Mouse (Mus musculus) limb, embryonic 12.5 days (tissue): ENCODE results near the gene Sh3bgrl3. TPM values are rescaled to one million over a fixed set of nuclear protein-coding genes. Genes with fewer than 3 reads are reported as not detected.
"Not testable (repeated sequence)": the region's sequence is repeated elsewhere in the genome, so short reads cannot be mapped to it uniquely, and the experiment has no call there.

Source experiments
- ATAC-seq: fragments of 200-750 bp; cut with Nextera tagmentation; 2 replicates; pipeline ENCODE4 v1.8.0; 2017; ENCODE audit warnings: low read depth, moderate TSS enrichment; ENCODE audit not compliant: insufficient number of reproducible peaks, insufficient read depth, low FRiP score, low TSS enrichment
- H3K27ac ChIP-seq: fragments of 300-500 bp; sonication (generic); 2 replicates; pipeline ENCODE4 v1.5.1; 2016; ENCODE audit warnings: mild to moderate bottlenecking, moderate library complexity
- H3K27me3 ChIP-seq: fragments of 300-500 bp; sonication (generic); 2 replicates; pipeline ENCODE4 v1.6.1; 2016; ENCODE audit warnings: mild to moderate bottlenecking, moderate library complexity
- H3K36me3 ChIP-seq: fragments of 300-500 bp; sonication (generic); 2 replicates; pipeline ENCODE4 v1.6.1; 2016; ENCODE audit warnings: mild to moderate bottlenecking, moderate library complexity
- H3K4me1 ChIP-seq: fragments of 300-500 bp; sonication (generic); replicated peaks from 2 replicates; pipeline ENCODE4 v1.6.1; 2016
- H3K4me2 ChIP-seq: fragments of 300-500 bp; sonication (generic); 2 replicates; pipeline ENCODE4 v1.6.1; 2016; ENCODE audit warnings: mild to moderate bottlenecking, moderate library complexity
- H3K4me3 ChIP-seq: fragments of 300-500 bp; sonication (generic); replicated peaks from 2 replicates; pipeline ENCODE4 v1.5.1; 2016; ENCODE audit warnings: mild to moderate bottlenecking
- H3K9ac ChIP-seq: fragments of 300-500 bp; sonication (generic); replicated peaks from 2 replicates; pipeline ENCODE4 v1.6.1; 2016; ENCODE audit warnings: mild to moderate bottlenecking, moderate library complexity
- H3K9me3 ChIP-seq: fragments of 300-500 bp; sonication (generic); 2 replicates; pipeline ENCODE4 v1.6.1; 2016; ENCODE audit warnings: mild to moderate bottlenecking, moderate library complexity
- WGBS: fragments of 180-500 bp; shearing (Covaris S2); methylation state at CpG from one replicate; pipeline ENCODE4 v1.1.7; 2016; 5-methylcytosine and 5-hydroxymethylcytosine counted together
- polyA plus RNA-seq: library from polyadenylated mRNA; unstranded; fragments of >200 nt; fragmentation: Nextera tagmentation; extraction: Ambion mirVana; gene quantifications from 2 replicates; pipeline ENCODE4 v1.2.1, GENCODE M21; 2016

Gene Sh3bgrl3
- polyA plus RNA-seq, 1 experiment from 2014 or later = 318 TPM

DNA sequence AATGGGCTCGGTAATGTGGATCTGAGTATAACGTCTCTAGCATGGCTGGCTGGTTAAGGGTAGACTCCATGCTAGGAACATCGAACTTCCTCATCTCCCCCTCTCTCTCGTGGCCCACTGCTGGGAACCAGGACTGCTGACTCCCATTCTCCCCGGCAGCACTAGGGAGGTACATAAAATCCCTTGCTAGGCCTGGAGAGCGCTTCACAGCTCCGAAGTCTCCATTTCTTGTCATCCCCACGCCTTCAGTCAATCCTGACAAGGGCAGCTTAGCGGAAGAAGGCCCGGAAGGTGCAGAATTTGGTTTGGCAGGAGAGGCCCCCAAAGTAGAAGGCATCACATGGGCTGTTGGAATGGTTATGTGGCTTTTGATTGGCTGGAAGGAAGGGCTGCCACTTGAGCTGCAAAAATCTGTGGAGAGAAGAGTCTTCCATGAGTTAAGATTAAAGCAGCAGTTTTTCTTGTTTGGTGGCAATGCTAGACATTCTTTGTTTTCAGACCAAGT lies 27.4 kb upstream of the Sh3bgrl3 start:
- ATAC-seq = no peak
- H3K4me3 ChIP-seq = no peak overlapping the region
- no peaks in the 10 kb centered on the region; the same call in 1 of the 2 replicates for H3K27me3 ChIP-seq
- H3K4me1 ChIP-seq = no peaks in the 10 kb centered on the region
- WGBS = 91% methylated on average over 10 of the region's 10 CpGs
- H3K4me2 ChIP-seq = no peak overlapping the region
- no peak overlapping the region for H3K9ac ChIP-seq
- no peaks in the 10 kb centered on the region for H3K9me3 ChIP-seq
- H3K36me3 ChIP-seq = peaks cover 47% of the 10 kb centered on the region
- H3K27ac ChIP-seq = no peak overlapping the region

DNA sequence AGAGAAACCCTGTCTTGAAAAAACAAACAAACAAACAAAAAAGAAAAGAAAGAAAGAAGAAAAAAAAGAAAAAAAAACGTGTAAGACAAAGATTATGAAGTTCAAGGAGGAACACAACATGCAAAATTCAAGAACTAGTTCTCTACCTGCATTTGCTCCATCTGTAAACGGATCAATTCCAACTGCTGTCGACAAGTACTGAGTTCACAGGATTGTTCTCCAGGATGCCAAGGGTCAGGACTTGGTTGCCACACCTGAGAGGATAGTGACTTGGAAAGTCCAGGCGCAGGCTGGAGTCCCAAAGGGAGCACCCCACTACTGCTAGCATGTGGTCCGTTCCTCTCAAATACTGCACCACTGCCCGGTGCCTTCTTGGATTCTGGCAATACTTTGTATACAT lies 26.9 kb upstream of the Sh3bgrl3 start:
- H3K27ac ChIP-seq = no peak overlapping the region
- no peak overlapping the region for H3K4me2 ChIP-seq
- WGBS = 91% methylated on average over 6 of the region's 6 CpGs
- no peak overlapping the region for H3K9ac ChIP-seq
- peaks cover 52% of the 10 kb centered on the region for H3K36me3 ChIP-seq
- no peak for ATAC-seq
- H3K27me3 ChIP-seq = no peaks in the 10 kb centered on the region; the same call in 1 of the 2 replicates
- H3K9me3 ChIP-seq = no peaks in the 10 kb centered on the region
- no peaks in the 10 kb centered on the region for H3K4me1 ChIP-seq
- H3K4me3 ChIP-seq = no peak overlapping the region

DNA sequence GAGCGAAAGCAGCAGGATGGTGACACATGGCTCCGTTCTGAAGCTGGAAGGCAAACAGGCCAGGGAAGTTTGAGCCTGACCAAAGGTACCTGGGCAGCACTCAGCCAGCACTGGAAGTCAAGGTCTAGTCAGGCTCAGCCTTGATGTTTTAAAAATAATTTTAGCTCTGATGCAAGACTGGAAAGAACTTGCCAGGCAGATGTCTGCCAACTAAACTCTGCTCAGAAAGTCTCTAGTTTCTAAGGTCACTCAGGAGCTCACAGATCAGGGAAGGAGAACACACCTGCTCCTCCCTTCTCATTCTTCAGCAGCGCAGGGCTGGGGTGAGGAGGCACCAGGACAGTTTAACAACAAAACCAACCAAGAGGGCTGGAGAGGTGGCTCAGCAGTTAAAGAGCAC lies 25.8 kb upstream of the Sh3bgrl3 start:
- Histone ChIP-seq H3K36me3 (peaks cover 57% of the 10 kb centered on the region), H3K9me3 (no peaks in the 10 kb centered on the region), H3K4me2 (no peak overlapping the region), H3K4me3 (no peak overlapping the region), H3K4me1 (no peaks in the 10 kb centered on the region), H3K27ac (no peak overlapping the region), H3K27me3 (no peaks in the 10 kb centered on the region; the same call in 1 of the 2 replicates), H3K9ac (no peak overlapping the region)
- 92% methylated on average over 3 of the region's 3 CpGs for WGBS
- ATAC-seq = no peak

DNA sequence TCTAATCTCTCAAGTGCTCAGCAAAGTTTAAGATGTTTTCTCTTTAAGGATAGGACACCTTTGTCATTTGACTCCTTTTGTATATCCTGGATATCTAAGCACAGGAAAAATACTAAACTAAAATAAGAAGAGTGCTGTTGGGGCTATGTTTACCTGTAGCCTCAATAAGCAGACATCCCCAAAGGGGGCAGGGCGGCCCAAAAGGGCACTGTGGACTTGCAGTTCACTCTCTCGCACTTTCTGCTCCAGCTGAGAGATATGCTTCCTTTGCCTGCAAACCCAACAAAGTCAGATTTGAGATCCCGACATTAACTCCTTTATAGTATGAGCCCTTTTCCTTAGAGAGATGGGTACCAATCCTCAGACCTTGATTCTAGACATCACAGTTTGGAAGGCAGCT lies 25.1 kb upstream of the Sh3bgrl3 start:
- Histone ChIP-seq H3K4me2 (no peak overlapping the region), H3K9ac (no peak overlapping the region), H3K27ac (no peak overlapping the region), H3K4me1 (no peaks in the 10 kb centered on the region), H3K27me3 (no peaks in the 10 kb centered on the region; the same call in 1 of the 2 replicates), H3K9me3 (no peaks in the 10 kb centered on the region), H3K4me3 (no peak overlapping the region), H3K36me3 (peaks cover 64% of the 10 kb centered on the region)
- 87% methylated on average over 3 of the region's 3 CpGs for WGBS
- no peak for ATAC-seq

DNA sequence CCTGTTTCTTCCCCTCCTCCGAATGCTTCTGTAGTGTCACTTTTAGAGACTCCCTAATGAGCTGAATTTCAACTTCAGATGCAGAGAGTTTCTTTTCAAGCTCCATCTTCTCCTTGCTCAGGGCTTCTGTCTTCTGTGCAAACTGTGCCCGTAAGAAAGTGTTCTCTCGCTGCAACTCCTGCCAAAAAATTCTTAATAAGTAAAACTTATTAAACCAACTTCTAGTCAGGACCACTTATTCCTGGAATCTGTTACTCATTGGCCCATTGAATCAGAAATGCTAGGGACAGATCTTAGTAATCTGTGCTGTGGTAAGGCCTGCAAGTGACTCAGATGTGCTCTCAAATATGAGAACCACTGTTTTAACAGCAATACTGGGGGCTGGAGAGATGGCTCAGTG lies 23.5 kb upstream of the Sh3bgrl3 start:
- Histone ChIP-seq H3K4me3 (no peak overlapping the region), H3K9me3 (no peaks in the 10 kb centered on the region), H3K9ac (no peak overlapping the region), H3K4me2 (no peak overlapping the region), H3K27ac (no peak overlapping the region), H3K36me3 (peaks cover 79% of the 10 kb centered on the region), H3K27me3 (no peaks in the 10 kb centered on the region), H3K4me1 (no peaks in the 10 kb centered on the region)
- 84% methylated on average over 3 of the region's 3 CpGs for WGBS
- ATAC-seq = no peak

DNA sequence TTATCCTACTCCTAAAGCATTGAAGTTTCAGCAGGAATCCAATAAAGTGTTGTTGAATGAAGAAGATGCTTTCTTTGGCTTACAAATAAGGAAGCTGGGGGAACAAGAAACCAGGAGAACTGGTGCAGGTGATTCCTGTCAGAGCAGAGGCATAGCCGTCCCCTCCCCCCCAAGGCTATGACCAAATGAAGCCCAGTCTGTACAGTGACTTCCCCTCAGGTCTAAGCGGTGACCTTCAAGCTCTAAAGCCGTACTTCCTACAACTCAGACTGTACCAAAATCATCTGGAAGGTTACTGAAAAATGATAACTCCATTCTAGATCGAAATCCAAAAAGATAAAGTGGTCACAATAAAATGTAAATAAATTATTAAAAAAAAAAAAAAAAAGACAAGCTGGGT lies 20.8 kb upstream of the Sh3bgrl3 start:
- Histone ChIP-seq H3K4me2 (no peak overlapping the region), H3K9me3 (no peaks in the 10 kb centered on the region), H3K4me1 (no peaks in the 10 kb centered on the region), H3K27ac (no peak overlapping the region), H3K9ac (no peak overlapping the region), H3K27me3 (no peaks in the 10 kb centered on the region), H3K36me3 (peaks cover 69% of the 10 kb centered on the region), H3K4me3 (no peak overlapping the region)
- 93% methylated on average over 4 of the region's 4 CpGs for WGBS
- ATAC-seq = no peak

DNA sequence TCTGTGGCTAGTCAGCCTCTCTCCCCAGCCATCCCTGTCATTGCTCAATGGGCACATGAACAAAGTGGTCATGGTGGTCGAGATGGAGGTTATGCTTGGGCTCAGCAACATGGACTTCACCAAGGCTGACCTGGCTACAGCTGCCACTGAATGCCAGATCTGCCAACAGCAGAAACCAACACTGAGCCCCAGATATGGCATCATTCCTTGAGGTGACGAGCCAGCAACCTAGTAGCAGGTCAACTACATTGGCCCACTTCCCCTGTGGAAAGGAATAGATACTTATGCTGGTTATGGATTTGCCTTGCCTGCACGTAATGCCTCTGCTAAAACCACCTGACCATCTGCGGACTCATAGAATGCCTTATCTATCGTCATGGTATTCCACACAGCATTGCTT lies 15.7 kb upstream of the Sh3bgrl3 start:
- H3K36me3 ChIP-seq = peaks cover 37% of the 10 kb centered on the region
- not testable (repeated sequence) for ATAC-seq
- WGBS = 91% methylated on average over 5 of the region's 5 CpGs

DNA sequence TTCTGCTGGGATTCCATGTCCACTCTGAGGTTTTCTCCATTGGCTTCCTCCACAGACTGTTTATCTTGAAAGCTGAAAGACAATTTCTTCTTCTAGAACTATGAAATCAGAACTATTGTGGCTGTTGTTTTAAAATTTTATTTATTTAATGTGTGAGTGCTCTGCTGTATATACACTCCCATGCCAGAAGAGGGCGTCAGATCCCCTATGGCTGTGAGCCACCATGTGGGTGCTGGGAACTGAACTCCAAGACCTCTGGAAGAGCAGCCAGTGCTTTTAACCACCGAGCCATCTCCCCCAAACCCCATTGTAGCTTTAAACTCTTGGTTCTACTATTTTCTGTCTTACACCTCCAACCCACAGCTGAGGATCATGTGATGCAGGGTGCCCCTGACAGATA lies 10.3 kb upstream of the Sh3bgrl3 start:
- no peak overlapping the region for H3K4me2 ChIP-seq
- no peak overlapping the region for H3K9ac ChIP-seq
- H3K9me3 ChIP-seq = no peaks in the 10 kb centered on the region
- no peak for ATAC-seq
- H3K27me3 ChIP-seq = no peaks in the 10 kb centered on the region
- no peak overlapping the region for H3K4me3 ChIP-seq
- peaks cover 21% of the 10 kb centered on the region for H3K4me1 ChIP-seq
- H3K36me3 ChIP-seq = peaks cover 19% of the 10 kb centered on the region
- no peak overlapping the region for H3K27ac ChIP-seq
- WGBS = 86% methylated on average over 2 of the region's 2 CpGs

More for the DNA sequence above, 15.7 kb upstream of the Sh3bgrl3 start:
- not testable (repeated sequence) for H3K4me2 ChIP-seq, H3K4me1 ChIP-seq, H3K27ac ChIP-seq, H3K9ac ChIP-seq, H3K4me3 ChIP-seq, H3K27me3 ChIP-seq, H3K9me3 ChIP-seq

DNA sequence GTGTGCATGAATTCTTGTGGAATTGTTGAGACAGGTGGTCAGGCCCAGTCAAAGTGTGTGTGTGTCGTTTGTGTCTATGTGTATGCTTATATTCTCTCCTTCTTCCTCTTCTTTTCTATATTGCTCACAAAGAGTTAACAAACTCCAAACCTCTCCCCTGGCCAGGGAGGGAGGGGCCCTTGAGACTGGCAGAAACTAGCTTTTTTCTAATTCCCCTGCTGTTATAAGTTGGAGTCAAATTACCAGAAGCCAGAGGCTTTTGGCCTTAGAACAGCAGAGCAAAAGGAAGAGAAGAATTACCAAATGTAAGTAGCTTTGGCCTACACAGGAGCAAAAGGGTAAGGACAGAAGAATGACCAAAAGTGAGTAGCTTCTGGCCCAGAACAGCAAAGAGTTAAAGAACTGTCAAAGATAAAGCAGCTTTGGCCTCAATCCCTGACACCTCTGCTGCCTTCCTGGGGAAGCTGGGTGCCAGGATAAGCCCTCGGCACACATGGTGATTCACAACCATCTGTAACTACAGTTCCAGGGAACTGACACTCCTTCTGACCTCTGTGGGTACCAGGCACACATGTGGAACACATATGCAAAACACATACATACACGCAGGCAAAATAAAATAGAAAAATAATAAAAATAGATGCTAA lies 7.8 kb upstream of the Sh3bgrl3 start:
- no peaks in the 10 kb centered on the region for H3K27me3 ChIP-seq
- no peaks in the 10 kb centered on the region for H3K9me3 ChIP-seq
- H3K27ac ChIP-seq = peak overlapping the region; percentile 88
- H3K36me3 ChIP-seq = peaks cover 20% of the 10 kb centered on the region; the same call in 1 of the 2 replicates
- peak overlapping the region; percentile 37 for H3K4me2 ChIP-seq
- 20% methylated on average over 3 of the region's 3 CpGs for WGBS
- ATAC-seq = no peak
- H3K4me3 ChIP-seq = no peak overlapping the region
- 0 out of 2 replicates have a peak overlapping the region, but pooled peaks have one; percentile 23 for H3K9ac ChIP-seq
- H3K4me1 ChIP-seq = peaks cover 21% of the 10 kb centered on the region

DNA sequence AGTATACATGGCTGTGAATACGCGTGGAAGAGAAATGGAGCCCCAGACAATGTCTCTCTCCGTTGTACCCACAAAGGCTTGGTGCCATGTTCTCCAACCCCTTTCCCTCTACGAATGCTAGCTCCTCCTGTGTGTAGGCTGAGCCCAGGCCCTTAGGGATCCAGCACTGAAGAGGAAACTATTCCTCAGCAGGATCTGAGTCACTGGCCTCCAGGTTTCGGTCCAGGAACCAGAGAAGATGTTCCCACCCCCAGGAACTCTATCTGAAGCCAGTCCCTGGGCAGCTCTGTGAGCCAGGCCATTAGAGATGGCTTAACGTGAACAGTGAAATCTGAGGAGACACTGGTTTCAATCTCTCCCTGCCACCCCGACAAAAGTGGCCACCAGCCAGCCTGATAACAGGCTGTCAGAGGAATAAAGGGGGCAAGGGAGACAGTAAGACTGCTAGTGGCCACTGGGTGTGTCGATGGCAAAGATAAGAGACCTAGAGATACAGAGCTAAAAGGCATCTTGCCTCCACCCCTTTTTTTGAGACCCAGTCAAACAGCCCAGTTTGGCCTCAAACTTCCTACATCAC lies 4.0 kb upstream of the Sh3bgrl3 start:
- Histone ChIP-seq H3K9me3 (no peaks in the 10 kb centered on the region), H3K27me3 (no peaks in the 10 kb centered on the region), H3K4me1 (peaks cover 44% of the 10 kb centered on the region), H3K27ac (no peak overlapping the region), H3K4me2 (no peak overlapping the region), H3K36me3 (peaks cover 22% of the 10 kb centered on the region; the same call in 1 of the 2 replicates), H3K4me3 (no peak overlapping the region), H3K9ac (no peak overlapping the region)
- WGBS = 73% methylated on average over 8 of the region's 8 CpGs
- ATAC-seq = no peak

DNA sequence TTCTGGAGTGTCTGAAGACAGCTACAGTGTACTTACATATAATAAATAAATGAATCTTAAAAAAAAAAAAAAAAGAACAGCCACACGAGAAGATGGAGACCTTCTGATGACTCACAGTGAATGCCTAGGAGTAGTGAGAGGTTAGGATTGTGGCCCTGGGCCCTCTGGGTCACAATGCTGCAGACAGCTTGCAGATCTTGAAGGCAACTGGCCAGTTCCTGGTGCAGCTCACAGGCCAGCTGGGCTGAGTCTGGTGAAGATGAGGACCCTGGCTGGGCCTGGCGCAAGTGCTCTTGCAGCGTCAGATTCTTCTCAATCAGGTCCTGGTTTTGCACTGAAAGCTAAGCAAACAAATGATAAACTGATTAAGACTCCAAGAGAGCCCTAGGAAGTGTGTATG lies 3.5 kb upstream of the Sh3bgrl3 start:
- no peak overlapping the region for H3K4me3 ChIP-seq
- WGBS = 92% methylated on average over 3 of the region's 3 CpGs
- H3K9me3 ChIP-seq = no peaks in the 10 kb centered on the region
- H3K36me3 ChIP-seq = peaks cover 25% of the 10 kb centered on the region; the same call in 1 of the 2 replicates
- peaks cover 44% of the 10 kb centered on the region for H3K4me1 ChIP-seq
- no peak for ATAC-seq
- H3K27ac ChIP-seq = no peak overlapping the region
- H3K4me2 ChIP-seq = no peak overlapping the region
- no peaks in the 10 kb centered on the region for H3K27me3 ChIP-seq
- no peak overlapping the region for H3K9ac ChIP-seq
